Mouse (Mus musculus) hindbrain, embryonic 10.5 days (tissue): ENCODE data around the gene Samhd1. TPM values are rescaled to one million over a fixed set of nuclear protein-coding genes. Genes with fewer than 3 reads are reported as not detected.
A peak's percentile ranks its signal among the peaks of the same experiment; 100 is the strongest.

ENCODE experiments used
- DNase-seq: peaks from one replicate; pipeline ENCODE4 v3.0.0-alpha.2; 2017; ENCODE audit warnings: low spot score
- H3K27ac ChIP-seq: fragments of 300-500 bp; sonication (generic); 2 replicates; pipeline ENCODE4 v1.5.1; 2016; ENCODE audit warnings: mild to moderate bottlenecking, moderate library complexity
- H3K27me3 ChIP-seq: fragments of 300-500 bp; sonication (generic); 2 replicates; pipeline ENCODE4 v1.6.1; 2016; ENCODE audit warnings: mild to moderate bottlenecking; ENCODE audit not compliant: poor library complexity, insufficient read depth, severe bottlenecking
- H3K36me3 ChIP-seq: fragments of 300-500 bp; sonication (generic); 2 replicates; pipeline ENCODE4 v1.6.1; 2016; ENCODE audit warnings: mild to moderate bottlenecking, moderate library complexity
- H3K4me1 ChIP-seq: fragments of 300-500 bp; sonication (generic); replicated peaks from 2 replicates; pipeline ENCODE4 v1.6.1; 2016; ENCODE audit warnings: mild to moderate bottlenecking
- H3K4me3 ChIP-seq: fragments of 300-500 bp; sonication (generic); 2 replicates; pipeline ENCODE4 v1.5.1; 2016; ENCODE audit warnings: mild to moderate bottlenecking, moderate library complexity
- H3K9me3 ChIP-seq: fragments of 300-500 bp; sonication (generic); 2 replicates; pipeline ENCODE4 v1.6.1; 2016; ENCODE audit warnings: mild to moderate bottlenecking, moderate library complexity
- WGBS: fragments of 180-500 bp; shearing (Covaris S2); methylation state at CpG from one replicate; pipeline ENCODE4 v1.1.7; 2016; 5-methylcytosine and 5-hydroxymethylcytosine counted together
- polyA plus RNA-seq: library from polyadenylated mRNA; unstranded; fragments of >200 nt; fragmentation: Nextera tagmentation; extraction: Ambion mirVana; gene quantifications from 2 replicates; pipeline ENCODE4 v1.2.1, GENCODE M21; 2016

Samhd1 gene
- polyA plus RNA-seq, 1 experiment from 2014 or later = 18.8 TPM

DNA sequence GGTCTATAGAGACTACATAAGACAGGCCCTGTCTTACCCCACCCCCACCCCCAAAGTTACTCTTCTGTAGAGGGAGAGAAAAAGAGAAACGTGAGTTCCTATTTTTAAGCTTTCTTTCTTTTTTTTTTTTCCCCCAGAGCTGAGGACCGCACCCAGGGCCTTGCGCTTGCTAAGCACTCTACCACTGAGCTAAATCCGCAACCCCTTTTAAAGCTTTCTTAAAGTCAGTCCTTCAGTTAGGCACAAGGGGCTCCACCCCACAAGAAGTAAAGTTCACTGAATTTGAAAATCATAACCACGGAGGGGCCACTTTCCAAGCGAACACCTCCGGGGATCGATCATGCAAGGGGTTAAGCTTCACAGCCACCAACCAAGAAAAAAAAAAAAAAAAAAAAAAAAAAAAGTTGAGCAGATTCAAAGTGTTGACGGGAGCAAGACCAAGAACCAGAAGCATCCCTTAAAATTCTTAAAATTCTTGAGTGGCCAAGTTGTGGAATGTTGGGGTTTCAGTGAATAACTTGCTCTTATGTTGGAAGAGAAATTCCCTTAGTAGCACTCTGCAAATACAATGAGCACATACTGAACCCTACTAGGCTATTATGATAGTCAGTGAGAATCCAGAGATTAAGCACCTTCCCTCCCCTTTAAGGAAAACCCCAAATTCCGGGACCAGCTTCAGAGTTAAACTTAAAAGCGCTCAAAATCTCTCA lies 1.1 kb downstream of the Samhd1 start:
- H3K27me3 ChIP-seq = no peaks in the 10 kb centered on the region
- DNase-seq = no peak
- H3K4me3 ChIP-seq = peak overlapping the region; percentile 84
- H3K4me1 ChIP-seq = peaks cover 15% of the 10 kb centered on the region
- peak overlapping the region; percentile 87 for H3K27ac ChIP-seq
- peaks cover 3% of the 10 kb centered on the region; the same call in 1 of the 2 replicates for H3K36me3 ChIP-seq
- no peaks in the 10 kb centered on the region for H3K9me3 ChIP-seq
- 18% methylated on average over 11 of the region's 11 CpGs for WGBS

DNA sequence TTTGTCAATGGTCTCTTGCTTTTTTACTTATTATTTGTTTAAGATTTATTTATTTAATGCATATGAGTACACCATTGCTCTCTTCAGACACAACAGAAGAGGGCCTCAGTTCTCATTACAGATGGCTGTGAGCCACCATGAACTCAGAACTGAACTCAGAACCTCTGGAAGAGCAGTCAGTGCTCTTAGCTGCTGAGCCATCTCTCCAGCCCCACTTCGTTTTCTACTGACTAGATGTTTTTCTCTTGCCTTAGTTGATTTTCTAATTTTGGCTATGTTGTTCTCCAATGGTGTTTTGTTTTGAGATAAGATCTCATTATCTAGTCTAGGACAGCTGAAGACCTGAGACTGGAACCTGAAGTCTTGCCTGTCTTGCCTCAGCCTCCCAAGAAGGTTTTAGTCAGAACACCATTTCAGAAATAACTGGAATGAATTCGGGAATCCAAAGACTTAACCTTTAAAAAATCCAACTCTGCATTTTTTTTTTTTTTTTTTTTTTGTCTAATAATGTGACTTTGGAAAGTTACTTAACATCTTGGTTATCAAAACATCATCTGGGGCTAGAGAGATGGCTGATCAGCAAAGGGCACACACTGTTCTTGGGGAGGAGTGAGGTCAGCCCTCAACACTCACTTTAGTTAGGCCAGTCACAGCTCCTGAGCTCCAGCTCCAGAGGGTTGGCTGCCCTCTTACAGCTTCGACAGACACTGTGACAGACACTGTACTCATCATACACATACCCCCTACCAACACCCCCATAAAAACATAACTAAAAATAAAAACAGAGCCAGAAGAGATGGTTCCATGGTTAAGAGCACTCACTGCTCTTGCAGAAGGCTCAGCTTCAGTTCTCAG lies 2.2 kb downstream of the Samhd1 start:
- Histone ChIP-seq H3K4me3 (no peak overlapping the region), H3K27me3 (no peaks in the 10 kb centered on the region), H3K27ac (no peak overlapping the region), H3K9me3 (no peaks in the 10 kb centered on the region), H3K36me3 (peaks cover 5% of the 10 kb centered on the region; the same call in 1 of the 2 replicates), H3K4me1 (peaks cover 15% of the 10 kb centered on the region)
- no peak for DNase-seq
- WGBS = 83% methylated on average over 3 of the region's 3 CpGs

DNA sequence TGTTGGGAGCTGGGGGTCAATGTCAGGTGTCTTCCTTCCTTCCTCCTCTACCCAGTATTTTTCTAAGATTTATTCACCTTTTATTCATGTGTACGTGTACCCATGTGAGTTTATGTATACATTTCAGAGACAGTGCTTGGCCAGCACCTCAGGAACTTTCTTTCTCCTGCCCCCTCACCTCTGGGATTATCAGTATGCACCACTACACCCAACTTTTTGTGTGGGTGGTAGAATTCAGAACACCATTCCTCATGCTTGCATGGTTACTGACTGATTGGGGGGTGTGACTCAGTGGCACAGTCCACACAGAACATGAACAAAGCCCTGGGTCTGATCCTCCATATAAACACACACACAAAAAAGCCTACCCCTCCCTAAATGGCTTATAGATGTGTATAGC lies 3.0 kb downstream of the Samhd1 start:
- Histone ChIP-seq H3K9me3 (no peaks in the 10 kb centered on the region), H3K27me3 (no peaks in the 10 kb centered on the region), H3K36me3 (peaks cover 8% of the 10 kb centered on the region), H3K4me3 (no peak overlapping the region), H3K27ac (no peak overlapping the region), H3K4me1 (peaks cover 15% of the 10 kb centered on the region)
- 94% methylated on average over 1 of the region's 1 CpGs for WGBS
- DNase-seq = no peak

DNA sequence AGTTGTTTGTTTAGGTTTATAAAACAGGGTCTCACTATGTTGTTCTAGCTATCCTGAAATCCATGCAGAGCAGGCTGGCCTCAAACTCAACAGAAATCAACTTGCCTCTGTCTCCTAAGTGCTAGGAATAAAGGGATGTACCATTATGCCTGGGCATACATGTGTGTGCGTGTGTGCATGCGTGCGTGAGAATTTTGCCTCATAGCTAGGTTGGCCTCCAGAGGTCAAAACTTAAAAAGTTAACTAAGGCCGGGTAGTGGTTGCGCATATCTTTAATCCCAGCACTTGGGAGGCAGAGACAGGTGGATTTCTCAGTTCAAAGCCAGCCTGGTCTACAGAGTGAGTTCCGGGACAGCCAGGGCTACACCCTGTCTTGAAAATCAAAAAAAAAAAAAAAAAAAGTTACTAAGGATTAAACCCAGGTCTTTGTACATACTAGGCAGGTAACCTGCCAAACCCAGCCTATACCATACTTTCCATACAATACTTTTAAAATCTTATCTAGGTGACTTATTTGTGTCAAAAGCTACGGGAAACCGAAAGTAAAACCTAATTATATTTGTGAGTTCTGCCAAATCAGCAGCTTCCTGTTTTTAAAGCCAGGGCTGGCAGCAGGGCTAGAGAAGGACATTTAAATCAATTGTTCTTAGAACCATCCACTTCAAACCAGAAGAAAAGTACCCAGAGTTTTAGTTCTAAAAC lies 4.1 kb downstream of the Samhd1 start:
- 90% methylated on average over 8 of the region's 8 CpGs for WGBS
- no peak for DNase-seq
- no peaks in the 10 kb centered on the region for H3K27me3 ChIP-seq
- H3K4me1 ChIP-seq = peaks cover 15% of the 10 kb centered on the region
- H3K27ac ChIP-seq = no peak overlapping the region
- H3K36me3 ChIP-seq = peaks cover 19% of the 10 kb centered on the region
- no peak overlapping the region for H3K4me3 ChIP-seq
- H3K9me3 ChIP-seq = no peaks in the 10 kb centered on the region

DNA sequence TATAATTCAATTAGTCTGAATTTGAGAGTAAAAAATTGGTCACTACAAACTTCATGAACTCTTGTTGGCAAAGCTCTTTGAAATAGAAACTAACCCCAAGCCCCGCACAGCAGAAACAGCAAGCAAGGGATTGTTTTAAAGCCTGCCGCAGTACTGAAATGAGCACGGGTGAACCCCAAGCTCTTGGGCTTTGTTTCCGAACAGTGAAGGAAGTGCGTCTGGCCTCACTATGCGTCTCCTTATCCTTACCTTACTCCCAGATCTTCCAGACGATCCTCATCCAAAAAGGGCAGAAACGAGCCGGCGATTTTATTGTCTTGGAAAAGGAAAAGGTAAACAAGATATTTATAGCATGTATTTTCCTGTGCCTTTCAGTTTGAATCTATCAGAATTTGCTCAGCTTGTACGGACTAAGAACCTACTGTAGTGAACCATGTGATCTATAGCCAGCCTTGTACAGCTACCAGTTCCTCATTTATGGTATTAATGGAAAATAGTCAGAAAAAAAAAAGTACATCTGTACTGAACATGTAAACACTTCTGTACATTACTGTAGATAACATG lies 5.4 kb downstream of the Samhd1 start:
- no peaks in the 10 kb centered on the region for H3K9me3 ChIP-seq
- no peak for DNase-seq
- WGBS = 88% methylated on average over 11 of the region's 11 CpGs
- H3K4me1 ChIP-seq = peaks cover 9% of the 10 kb centered on the region
- no peak overlapping the region for H3K4me3 ChIP-seq
- no peak overlapping the region for H3K27ac ChIP-seq
- H3K36me3 ChIP-seq = peaks cover 32% of the 10 kb centered on the region
- H3K27me3 ChIP-seq = no peaks in the 10 kb centered on the region

DNA sequence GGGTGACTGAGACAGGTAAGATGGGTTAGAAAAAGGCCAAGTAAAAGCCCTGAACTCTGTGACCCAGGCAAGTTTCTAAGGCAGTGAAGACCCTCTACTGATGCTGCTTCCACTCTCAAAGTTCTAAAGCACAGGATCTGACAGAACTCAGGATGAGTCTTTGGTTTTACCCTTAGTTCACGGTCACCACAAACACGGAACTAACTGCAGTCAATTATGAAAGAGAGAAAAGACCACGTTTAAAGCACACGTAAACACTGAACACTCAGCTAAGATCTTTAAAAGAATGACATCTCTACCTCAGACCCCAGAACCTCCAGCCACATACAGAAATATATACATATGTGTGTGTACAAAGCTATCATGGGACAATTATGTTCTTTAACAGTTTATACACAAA lies 6.0 kb downstream of the Samhd1 start:
- no peak overlapping the region for H3K27ac ChIP-seq
- no peak overlapping the region for H3K4me3 ChIP-seq
- H3K4me1 ChIP-seq = peaks cover 3% of the 10 kb centered on the region
- no peak for DNase-seq
- H3K27me3 ChIP-seq = no peaks in the 10 kb centered on the region
- peaks cover 34% of the 10 kb centered on the region for H3K36me3 ChIP-seq
- no peaks in the 10 kb centered on the region for H3K9me3 ChIP-seq
- WGBS = 91% methylated on average over 4 of the region's 4 CpGs

DNA sequence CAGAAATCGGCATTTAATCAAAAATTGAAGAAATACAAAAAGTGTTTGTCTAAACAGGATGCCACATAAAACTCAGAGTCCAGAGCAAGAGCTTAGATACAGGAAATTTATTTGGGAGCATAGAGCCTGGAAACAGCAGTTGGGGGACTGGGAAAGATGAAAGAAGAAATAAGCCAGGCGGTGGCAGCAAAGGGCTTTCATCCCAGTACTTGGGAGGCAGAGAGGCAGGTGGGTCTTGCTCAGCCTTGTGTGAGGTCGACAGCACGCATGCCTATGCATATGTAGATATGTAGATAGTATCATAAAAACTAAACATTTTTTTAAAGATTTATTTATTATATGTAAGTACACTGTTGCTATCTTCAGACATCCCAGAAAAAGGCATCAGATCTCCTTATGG lies 7.0 kb downstream of the Samhd1 start:
- Histone ChIP-seq H3K4me3 (no peak overlapping the region), H3K27me3 (no peaks in the 10 kb centered on the region), H3K4me1 (no peaks in the 10 kb centered on the region), H3K36me3 (peaks cover 34% of the 10 kb centered on the region), H3K27ac (no peak overlapping the region), H3K9me3 (no peaks in the 10 kb centered on the region)
- DNase-seq = no peak
- 71% methylated on average over 4 of the region's 4 CpGs for WGBS

DNA sequence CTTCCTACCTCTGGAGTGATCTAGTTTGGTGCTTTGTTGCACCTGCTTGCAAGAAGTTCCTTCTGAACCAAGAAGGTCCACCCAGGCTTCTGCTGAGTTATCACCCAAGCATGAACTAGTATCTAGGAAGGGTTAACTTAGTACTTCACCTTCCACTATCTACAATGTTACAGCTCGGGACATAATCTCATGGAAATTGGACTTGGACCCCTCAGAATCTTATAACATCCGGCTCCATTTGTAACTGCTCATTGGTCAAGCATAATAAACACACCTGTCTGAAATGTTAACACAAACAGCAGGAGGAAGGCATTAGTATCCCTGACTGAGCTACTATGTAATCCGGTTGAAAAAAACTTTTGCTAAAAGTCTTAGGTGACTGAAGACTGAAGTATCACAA lies 7.7 kb downstream of the Samhd1 start:
- 90% methylated on average over 3 of the region's 3 CpGs for WGBS
- Histone ChIP-seq H3K9me3 (no peaks in the 10 kb centered on the region), H3K36me3 (peaks cover 38% of the 10 kb centered on the region), H3K4me3 (no peak overlapping the region), H3K27me3 (no peaks in the 10 kb centered on the region), H3K27ac (no peak overlapping the region), H3K4me1 (no peaks in the 10 kb centered on the region)
- DNase-seq = no peak

DNA sequence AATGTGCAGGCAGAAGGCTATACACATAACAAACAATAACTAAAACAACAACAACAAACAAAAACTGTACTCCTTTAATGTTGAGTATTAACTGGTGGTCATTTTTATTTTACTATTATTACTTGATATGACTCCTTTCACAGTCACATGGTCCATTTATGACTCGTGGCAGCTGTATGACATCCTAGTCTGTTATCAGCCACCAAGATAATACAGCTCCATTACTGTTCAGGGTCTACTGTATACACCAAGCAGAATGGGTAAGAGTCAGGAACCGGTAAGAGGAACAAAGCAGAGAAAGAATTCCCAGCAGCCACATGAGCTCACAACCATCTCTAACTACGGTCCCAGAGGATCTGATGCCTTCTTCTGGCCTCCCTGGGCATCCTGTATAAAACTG lies 9.8 kb downstream of the Samhd1 start:
- Histone ChIP-seq H3K4me1 (no peaks in the 10 kb centered on the region), H3K9me3 (no peaks in the 10 kb centered on the region), H3K27ac (no peak overlapping the region), H3K36me3 (peaks cover 56% of the 10 kb centered on the region), H3K4me3 (no peak overlapping the region), H3K27me3 (no peaks in the 10 kb centered on the region)
- 91% methylated on average over 3 of the region's 3 CpGs for WGBS
- DNase-seq = no peak

DNA sequence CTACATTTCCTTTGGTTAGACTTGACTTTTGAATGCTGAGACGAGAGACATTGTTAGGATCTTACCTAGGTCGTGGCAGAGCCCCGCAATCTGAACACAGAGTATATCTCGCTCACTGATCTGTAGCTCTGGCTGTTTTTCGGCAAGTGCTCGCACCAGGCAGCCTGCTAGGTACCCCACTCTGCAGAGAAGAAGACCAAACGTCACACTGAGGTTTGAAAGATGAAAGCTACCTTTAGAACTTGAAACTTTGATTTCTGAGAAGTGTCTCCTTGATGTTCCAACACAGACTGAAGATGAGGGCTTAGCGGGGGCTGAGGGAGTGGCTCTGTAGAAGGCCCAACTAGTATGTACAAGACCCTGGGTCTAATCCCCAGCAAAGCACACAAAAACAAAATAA lies 13.3 kb downstream of the Samhd1 start:
- no peaks in the 10 kb centered on the region for H3K9me3 ChIP-seq
- H3K27me3 ChIP-seq = no peaks in the 10 kb centered on the region
- no peaks in the 10 kb centered on the region for H3K4me1 ChIP-seq
- no peak overlapping the region for H3K4me3 ChIP-seq
- H3K36me3 ChIP-seq = peaks cover 52% of the 10 kb centered on the region
- no peak overlapping the region for H3K27ac ChIP-seq
- WGBS = 91% methylated on average over 8 of the region's 8 CpGs
- DNase-seq = no peak

DNA sequence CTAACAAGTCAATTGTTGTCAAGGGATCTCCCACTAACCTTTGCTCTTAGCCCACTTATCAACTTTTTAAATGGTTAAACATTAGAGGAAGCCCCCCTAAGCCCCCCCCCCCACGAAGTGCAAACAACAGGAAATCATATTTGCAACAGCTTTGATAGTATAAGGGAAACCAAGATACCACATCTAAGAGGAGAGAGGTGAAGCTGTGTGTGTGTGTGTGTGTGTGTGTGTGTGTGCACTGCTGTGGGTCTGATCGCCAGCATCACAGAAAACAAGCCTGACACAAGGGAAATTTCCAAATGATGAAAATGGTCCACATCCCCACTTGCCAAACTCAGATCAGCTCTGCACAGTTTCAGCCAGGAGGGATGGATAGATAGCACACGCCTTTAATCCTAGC lies 16.0 kb downstream of the Samhd1 start:
- Histone ChIP-seq H3K4me3 (no peak overlapping the region), H3K36me3 (peaks cover 47% of the 10 kb centered on the region), H3K27me3 (no peaks in the 10 kb centered on the region), H3K27ac (no peak overlapping the region), H3K9me3 (no peaks in the 10 kb centered on the region), H3K4me1 (no peaks in the 10 kb centered on the region)
- WGBS = 85% methylated on average over 3 of the region's 3 CpGs
- DNase-seq = no peak

DNA sequence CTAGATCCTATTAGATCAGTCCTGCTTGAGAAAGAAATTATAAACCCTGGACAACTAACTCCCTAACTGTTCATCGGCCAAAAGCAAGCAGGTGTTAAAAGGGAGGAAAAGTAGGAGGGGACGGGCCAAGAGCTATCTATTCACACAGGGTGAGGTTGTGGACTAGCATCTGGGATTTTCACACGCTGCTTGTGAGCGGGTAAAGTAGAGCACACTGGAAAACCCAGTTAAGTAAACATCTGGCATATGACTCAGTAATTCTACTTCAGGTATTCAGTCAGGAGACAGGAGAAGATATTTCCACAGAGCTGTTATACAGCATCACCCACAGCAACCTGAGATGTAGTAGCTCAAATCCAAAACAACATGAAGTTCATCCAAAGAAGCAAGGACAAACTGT lies 16.5 kb downstream of the Samhd1 start:
- no peak for DNase-seq
- H3K4me1 ChIP-seq = no peaks in the 10 kb centered on the region
- no peaks in the 10 kb centered on the region for H3K9me3 ChIP-seq
- WGBS = 92% methylated on average over 4 of the region's 4 CpGs
- no peak overlapping the region for H3K4me3 ChIP-seq
- H3K27me3 ChIP-seq = no peaks in the 10 kb centered on the region
- peaks cover 52% of the 10 kb centered on the region for H3K36me3 ChIP-seq
- H3K27ac ChIP-seq = no peak overlapping the region

DNA sequence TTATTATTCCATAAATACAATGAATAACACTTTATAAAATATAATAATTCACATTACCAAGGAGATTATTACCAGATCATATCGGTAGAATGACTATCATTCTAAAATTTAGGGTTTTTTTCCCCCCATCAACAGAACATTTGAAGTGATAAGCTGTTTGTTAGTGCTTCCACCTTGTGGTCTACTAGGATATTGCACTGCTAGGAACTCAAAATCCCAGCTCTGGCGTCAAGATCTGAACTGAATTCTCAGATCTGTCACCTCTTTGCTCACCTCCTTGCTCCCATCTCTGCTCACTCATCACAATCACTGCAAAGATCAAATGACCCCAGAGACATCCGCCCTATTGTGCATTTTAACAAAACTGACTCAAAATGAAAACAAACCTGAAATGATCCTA lies 18.1 kb downstream of the Samhd1 start:
- Histone ChIP-seq H3K4me1 (no peaks in the 10 kb centered on the region), H3K9me3 (no peaks in the 10 kb centered on the region), H3K27ac (no peak overlapping the region), H3K36me3 (peaks cover 57% of the 10 kb centered on the region), H3K4me3 (no peak overlapping the region), H3K27me3 (no peaks in the 10 kb centered on the region)
- 23% methylated on average over 3 of the region's 3 CpGs for WGBS
- DNase-seq = no peak
